Mouse (Mus musculus) testis, adult 2 months (tissue): ENCODE results near the gene Klhdc1. TPM values are rescaled to one million over a fixed set of nuclear protein-coding genes. Genes with fewer than 3 reads are reported as not detected.

Source experiments
- H3K27ac ChIP-seq: fragments of 200-500 bp; 2 replicates; pipeline ENCODE4 v1.5.1; 2012; ENCODE audit warnings: low read depth, low read length; ENCODE audit not compliant: control insufficient read depth, insufficient read depth
- H3K27me3 ChIP-seq: fragments of 200-500 bp; 2 replicates; pipeline ENCODE4 v1.6.1; 2012; ENCODE audit warnings: mild to moderate bottlenecking, low read length, moderate library complexity; ENCODE audit not compliant: control insufficient read depth, insufficient read depth
- H3K36me3 ChIP-seq: fragments of 200-500 bp; 2 replicates; pipeline ENCODE4 v1.6.1; 2012; ENCODE audit warnings: mild to moderate bottlenecking, low read length; ENCODE audit not compliant: control insufficient read depth, insufficient read depth
- H3K4me1 ChIP-seq: fragments of 200-500 bp; 2 replicates; pipeline ENCODE4 v1.6.1; 2012; ENCODE audit warnings: low read length; ENCODE audit not compliant: control insufficient read depth, insufficient read depth
- H3K4me3 ChIP-seq: fragments of 200-500 bp; 2 replicates; pipeline ENCODE4 v1.5.1; 2012; ENCODE audit warnings: low read depth, mild to moderate bottlenecking, low read length, moderate library complexity, mixed read lengths; ENCODE audit not compliant: control insufficient read depth
- CTCF ChIP-seq: fragments of 200-500 bp; IDR thresholded peaks from 2 replicates; pipeline ENCODE4 v1.5.1; 2012; ENCODE audit warnings: low read depth, mild to moderate bottlenecking, inconsistent platforms, low read length, moderate library complexity; ENCODE audit not compliant: control insufficient read depth, insufficient read depth, insufficient replicate concordance
- POLR2A ChIP-seq: fragments of 200-500 bp; IDR thresholded peaks from 2 replicates; pipeline ENCODE4 v1.6.1; 2012; ENCODE audit warnings: low read depth, mild to moderate bottlenecking, inconsistent platforms, low read length, moderate library complexity; ENCODE audit not compliant: control insufficient read depth
- polyA plus RNA-seq: library from polyadenylated mRNA; depleted of rRNA; stranded (reverse); fragments of >200 nt; gene quantifications from 2 replicates; pipeline ENCODE4 v1.2.3, GENCODE M21; 2012

The Klhdc1 gene
- polyA plus RNA-seq, 1 experiment: 82.1 TPM

DNA sequence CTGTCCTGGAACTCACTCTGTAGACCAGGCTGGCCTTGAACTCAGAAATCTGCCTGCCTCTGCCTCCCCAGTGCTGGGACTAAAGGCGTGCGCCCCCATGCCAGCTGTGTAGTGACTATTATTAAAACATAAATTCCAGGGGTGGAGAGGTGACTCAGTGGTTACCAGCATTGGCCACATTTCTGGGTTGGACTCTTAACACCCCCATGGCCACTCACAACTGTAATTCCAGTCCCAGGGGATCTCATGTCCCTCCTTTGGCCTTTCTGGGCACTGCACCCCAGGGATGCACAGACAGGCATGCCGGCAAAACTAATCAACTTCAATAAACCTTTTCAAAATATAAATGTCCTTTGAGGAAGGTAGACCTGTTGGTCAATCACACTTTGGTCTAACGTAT, 57.3 kb downstream of the Klhdc1 start:
- no peaks in the 10 kb centered on the region; the same call in 1 of the 2 replicates for H3K36me3 ChIP-seq
- H3K27me3 ChIP-seq: no peaks in the 10 kb centered on the region
- no peak overlapping the region for H3K27ac ChIP-seq
- H3K4me1 ChIP-seq: peaks cover 4% of the 10 kb centered on the region
- TF ChIP-seq POLR2A (no peak), CTCF (no peak)
- no peak overlapping the region; the same call in 1 of the 2 replicates for H3K4me3 ChIP-seq

DNA sequence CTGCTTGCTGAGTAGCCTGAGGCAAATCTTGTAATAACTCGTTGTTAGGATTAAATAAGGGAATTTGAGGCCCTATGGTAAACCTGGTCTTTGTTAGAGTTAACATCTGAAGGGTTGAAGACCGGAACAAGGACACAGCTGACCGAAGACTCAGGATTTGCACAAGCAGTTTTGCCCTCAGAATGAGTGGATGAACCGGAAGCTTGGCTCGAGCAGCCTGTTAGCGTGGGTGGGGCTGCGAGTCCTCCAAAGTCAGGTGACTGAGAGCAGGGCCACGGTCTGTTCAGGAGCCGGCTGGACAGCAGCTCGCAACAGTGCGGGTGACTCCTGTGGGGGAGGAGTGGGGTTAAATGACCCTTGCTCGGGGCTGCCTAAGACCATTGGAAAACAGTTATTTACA, 58.3 kb downstream of the Klhdc1 start:
- Histone ChIP-seq H3K36me3 (no peaks in the 10 kb centered on the region; the same call in 1 of the 2 replicates), H3K4me1 (peaks cover 4% of the 10 kb centered on the region), H3K27ac (no peak overlapping the region), H3K27me3 (no peaks in the 10 kb centered on the region), H3K4me3 (no peak overlapping the region)
- no peak for TF ChIP-seq CTCF
- TF ChIP-seq POLR2A: no peak

DNA sequence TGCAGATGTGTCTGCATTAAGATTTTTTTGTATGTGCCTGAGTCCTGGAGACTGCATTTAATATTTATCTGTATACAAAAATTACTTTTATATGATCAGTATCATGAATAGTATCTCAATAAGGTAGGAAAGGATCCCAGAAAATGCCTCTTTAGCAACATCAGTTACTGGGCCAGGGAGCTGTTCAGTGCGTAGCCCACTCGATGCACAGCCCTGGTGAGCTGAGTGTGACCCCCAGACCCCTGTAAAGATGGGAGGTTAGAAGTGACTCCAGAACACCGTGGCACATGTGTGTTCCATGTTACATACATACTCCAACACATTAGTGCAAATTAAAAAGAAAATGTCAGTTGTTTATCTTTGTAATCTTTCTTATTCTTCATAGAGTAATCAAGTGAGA, 58.9 kb downstream of the Klhdc1 start:
- H3K36me3 ChIP-seq: no peaks in the 10 kb centered on the region; the same call in 1 of the 2 replicates

DNA sequence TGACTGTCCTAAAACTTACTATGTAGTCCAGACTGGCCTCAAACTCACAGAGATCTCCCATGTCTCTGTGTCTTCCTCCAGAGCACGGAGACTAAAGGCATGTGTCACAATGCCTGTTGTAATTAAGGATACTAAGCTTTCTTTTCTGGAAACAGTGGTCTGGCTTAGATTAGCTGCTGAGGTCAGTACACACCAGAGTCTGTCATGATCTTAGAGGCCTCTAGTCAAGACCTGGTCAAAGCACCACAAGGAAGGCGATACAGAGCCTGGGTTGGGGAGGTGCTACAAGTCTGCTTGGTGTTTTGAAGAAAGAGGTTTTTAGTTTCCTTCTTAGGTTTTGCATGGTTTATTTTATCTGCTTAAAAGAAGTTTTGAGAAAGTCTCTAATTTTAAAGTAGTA, 59.4 kb downstream of the Klhdc1 start:
- H3K36me3 ChIP-seq: peaks cover 3% of the 10 kb centered on the region

More for the DNA sequence above, 58.9 kb downstream of the Klhdc1 start:
- peaks cover 4% of the 10 kb centered on the region for H3K4me1 ChIP-seq
- no peak overlapping the region for H3K27ac ChIP-seq
- no peaks in the 10 kb centered on the region for H3K27me3 ChIP-seq
- TF ChIP-seq CTCF (no peak), POLR2A (no peak)
- no peak overlapping the region for H3K4me3 ChIP-seq

DNA sequence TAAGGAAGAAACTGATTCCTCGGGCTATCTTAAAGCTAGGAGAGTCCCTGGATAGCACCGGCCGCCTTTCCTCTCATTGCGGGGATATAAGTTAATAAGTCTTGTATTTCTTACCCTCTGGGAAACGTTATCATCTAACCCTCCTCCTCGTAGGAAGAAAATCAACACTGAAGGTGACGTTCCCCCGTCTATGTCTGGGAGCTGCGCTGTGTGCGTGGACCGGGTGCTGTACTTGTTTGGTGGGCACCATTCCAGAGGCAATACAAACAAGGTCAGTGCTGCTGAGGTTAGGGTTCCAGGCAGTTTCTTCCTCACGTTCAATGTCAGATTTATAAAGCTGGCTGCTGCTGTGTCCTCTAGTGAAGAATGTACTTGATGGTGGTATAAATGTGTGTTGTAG, 61.2 kb downstream of the Klhdc1 start:
- TF ChIP-seq POLR2A: no peak
- no peak for TF ChIP-seq CTCF
- H3K4me3 ChIP-seq: no peak overlapping the region
- no peaks in the 10 kb centered on the region for H3K27me3 ChIP-seq
- H3K36me3 ChIP-seq: peaks cover 3% of the 10 kb centered on the region
- no peak overlapping the region for H3K27ac ChIP-seq
- no peaks in the 10 kb centered on the region; the same call in 1 of the 2 replicates for H3K4me1 ChIP-seq

More for the DNA sequence above, 59.4 kb downstream of the Klhdc1 start:
- H3K4me3 ChIP-seq: no peak overlapping the region
- no peaks in the 10 kb centered on the region for H3K27me3 ChIP-seq
- H3K27ac ChIP-seq: no peak overlapping the region
- no peak for TF ChIP-seq CTCF
- TF ChIP-seq POLR2A: no peak
- peaks cover 4% of the 10 kb centered on the region for H3K4me1 ChIP-seq

DNA sequence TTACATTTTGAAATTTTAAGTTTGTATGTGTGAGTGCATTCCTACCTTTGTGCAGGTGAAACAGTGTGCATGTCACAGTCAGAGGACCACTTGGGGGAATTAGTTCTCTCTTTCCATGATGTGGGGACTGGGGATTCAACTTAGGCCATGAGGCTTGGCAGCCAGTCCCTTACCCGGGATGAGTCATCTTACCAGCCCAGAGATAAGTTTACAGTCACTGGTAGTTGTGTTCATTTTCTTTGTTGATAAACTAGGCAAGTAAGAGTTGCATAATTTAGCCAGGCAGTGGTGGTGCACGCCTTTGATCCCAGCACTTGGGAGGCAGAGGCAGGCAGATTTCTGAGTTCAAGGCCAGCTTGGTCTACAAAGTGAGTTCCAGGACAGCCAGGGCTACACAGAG, 63.1 kb downstream of the Klhdc1 start:
- Histone ChIP-seq H3K27me3 (no peaks in the 10 kb centered on the region), H3K36me3 (peaks cover 4% of the 10 kb centered on the region)
- TF ChIP-seq CTCF (no peak), POLR2A (no peak)

DNA sequence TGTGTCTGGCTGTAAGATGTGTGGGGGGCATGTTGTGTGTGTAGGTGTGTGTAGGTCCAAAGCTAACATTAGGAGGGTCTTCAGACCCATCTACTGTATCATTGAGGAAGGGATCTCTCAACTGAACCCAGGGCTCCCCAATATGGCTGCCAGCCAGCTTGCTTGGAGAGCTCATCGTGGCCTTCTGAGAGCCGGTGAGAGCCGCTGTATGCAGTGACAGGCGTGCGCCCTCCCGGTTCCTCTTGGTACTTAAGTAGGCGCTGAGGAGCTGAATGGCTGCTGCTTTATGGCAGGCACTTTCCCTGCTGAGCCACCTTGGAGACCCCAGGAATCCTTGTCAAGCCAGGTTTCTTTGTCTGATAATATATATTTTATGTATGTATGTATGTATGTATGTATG, 65.4 kb downstream of the Klhdc1 start:
- no peak for TF ChIP-seq CTCF
- no peak for TF ChIP-seq POLR2A
- Histone ChIP-seq H3K4me1 (no peaks in the 10 kb centered on the region), H3K27ac (no peak overlapping the region), H3K36me3 (peaks cover 4% of the 10 kb centered on the region), H3K27me3 (no peaks in the 10 kb centered on the region), H3K4me3 (no peak overlapping the region)

More for the DNA sequence above, 63.1 kb downstream of the Klhdc1 start:
- H3K27ac ChIP-seq: no peak overlapping the region
- no peak overlapping the region for H3K4me3 ChIP-seq
- H3K4me1 ChIP-seq: no peaks in the 10 kb centered on the region

DNA sequence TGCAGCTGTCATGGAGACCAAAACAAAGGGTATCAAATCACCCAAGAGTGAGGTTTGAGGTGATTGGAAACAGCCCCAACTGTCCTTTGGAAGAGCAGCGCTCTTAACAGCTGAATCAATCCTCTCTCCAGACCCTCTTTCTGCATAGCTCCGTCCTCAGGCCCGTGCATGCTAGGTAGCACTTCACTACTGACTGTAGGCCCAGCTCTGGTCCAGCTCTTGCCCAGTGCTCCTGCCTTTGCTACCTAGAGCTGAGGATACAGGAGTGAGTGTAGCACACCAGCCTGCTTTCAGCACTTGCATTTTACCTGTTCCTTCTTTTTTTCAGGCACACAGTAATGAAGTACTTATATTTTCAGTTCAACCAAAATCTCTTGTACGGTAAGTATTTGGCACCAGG, 68.7 kb downstream of the Klhdc1 start:
- H3K27ac ChIP-seq: no peak overlapping the region
- H3K4me1 ChIP-seq: no peaks in the 10 kb centered on the region
- H3K27me3 ChIP-seq: no peaks in the 10 kb centered on the region
- no peak for TF ChIP-seq POLR2A
- no peak for TF ChIP-seq CTCF
- H3K4me3 ChIP-seq: no peak overlapping the region
- H3K36me3 ChIP-seq: peaks cover 4% of the 10 kb centered on the region
